Mouse (Mus musculus): ENCODE measurements around the gene Palm3. TPM values are rescaled to one million over a fixed set of nuclear protein-coding genes. Genes with fewer than 3 reads are reported as not detected.
"Not testable (repeated sequence)": the region's sequence is repeated elsewhere in the genome, so short reads cannot be mapped to it uniquely, and the experiment has no call there.

Palm3 gene
- polyA plus RNA-seq, 1 experiment from 2014 or later: 48.0 TPM

DNA sequence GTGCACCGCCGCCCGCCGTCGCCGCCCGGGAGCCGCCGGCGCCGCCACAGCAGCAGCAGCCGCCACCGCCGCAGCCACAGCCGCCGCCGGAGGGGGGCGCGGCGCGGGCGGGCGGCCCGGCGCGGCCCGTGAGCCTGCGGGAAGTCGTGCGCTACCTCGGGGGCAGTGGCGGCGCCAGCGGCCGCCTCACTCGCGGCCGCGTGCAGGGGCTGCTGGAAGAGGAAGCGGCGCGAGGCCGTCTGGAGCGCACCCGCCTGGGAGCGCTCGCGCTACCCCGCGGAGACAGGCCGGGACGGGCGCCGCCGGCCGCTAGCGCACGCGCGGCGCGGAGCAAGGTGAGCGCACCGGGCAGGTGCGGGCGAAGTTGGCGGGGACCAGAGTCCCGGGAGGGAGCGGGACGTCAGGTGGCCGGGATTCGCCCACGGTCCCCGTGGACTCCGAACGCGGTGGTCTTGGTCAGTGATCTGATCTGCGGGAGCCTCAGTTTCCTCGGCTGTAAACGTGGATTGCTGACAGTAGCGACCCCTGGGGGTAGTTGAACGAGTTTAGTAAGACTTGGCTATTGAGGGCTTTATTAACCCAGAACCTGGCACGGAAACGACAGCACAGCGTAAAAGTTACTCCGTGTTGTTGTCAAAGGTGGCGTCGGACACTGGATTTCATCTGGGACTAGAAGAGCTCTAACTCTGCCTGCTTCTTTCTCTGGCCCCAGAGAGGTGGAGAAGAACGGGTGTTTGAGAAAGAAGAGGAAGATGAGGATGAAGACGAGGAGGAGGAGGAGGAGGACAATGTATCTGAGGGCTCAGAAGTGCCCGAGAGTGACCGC lies 22.8 kb upstream of the Palm3 start:
- POLR2A ChIA-PET: interaction anchor here (0.7 kb wide), 1 partner anchor 25 kb away, joined by 3 read pairs; no protein-coding TSS in a partner anchor
- CTCF ChIA-PET: interaction anchor here (0.9 to 1.2 kb wide), 3 partner anchors 10 to 43 kb away, joined by 3 to 4 read pairs (median 4); partner anchors contain the start of genes Asf1b and Gm10644
- in situ Hi-C loops (cut with MboI; ENCODE audit: low pct_unique_long_range_greater_than_20kb): no loop called here
- DNase-seq (ENCODE audit: low read depth, low spot score): no peak
- no peaks in the 10 kb centered on the region for H3K27me3 ChIP-seq
- peak; percentile 23 for ATAC-seq
- no peak for TF ChIP-seq CTCF (IDR thresholded peaks at IDR 0.05)

DNA sequence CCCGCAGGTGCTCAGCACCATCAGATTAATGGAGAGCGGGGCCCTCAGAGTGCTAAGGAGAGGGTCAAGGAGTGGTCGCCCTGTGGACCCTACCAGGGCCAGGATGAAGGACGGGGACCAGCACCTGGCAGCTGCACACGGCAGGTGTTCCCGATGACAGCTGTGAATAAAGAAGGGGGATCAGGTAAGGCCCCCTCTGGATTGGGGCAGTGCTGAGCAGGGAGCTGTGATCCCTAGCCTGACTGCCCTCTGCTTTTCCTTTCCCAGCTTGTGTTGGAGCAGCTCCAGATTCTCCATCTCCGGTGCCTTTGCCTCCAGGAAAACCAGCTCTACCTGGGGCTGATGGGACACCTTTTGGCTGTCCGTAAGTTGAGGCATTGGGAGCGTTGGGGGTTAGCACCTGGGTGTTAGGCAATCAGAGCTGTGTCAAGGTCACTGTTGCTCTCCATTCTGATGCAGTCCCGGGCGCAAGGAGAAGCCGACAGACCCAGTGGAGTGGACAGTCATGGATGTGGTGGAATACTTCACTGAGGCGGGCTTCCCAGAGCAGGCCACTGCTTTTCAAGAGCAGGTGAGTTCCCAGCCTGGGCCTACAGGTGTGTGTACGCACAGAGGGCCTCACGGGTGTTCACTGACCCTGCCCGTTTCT lies 22.1 kb upstream of the Palm3 start:
- in situ Hi-C loops (cut with MboI; ENCODE audit: low pct_unique_long_range_greater_than_20kb): no loop called here
- H3K27me3 ChIP-seq: no peaks in the 10 kb centered on the region
- DNase-seq (ENCODE audit: low read depth, low spot score): no peak
- TF ChIP-seq CTCF (IDR thresholded peaks at IDR 0.05): no peak
- POLR2A ChIA-PET: interaction anchor here (0.5 to 0.7 kb wide), 2 partner anchors 25 to 254 kb away, joined by 3 read pairs; no protein-coding TSS in a partner anchor
- CTCF ChIA-PET: interaction anchor here (1.0 to 1.2 kb wide), 2 partner anchors 24 to 44 kb away, joined by 3 to 4 read pairs; partner anchors contain the start of genes Asf1b and Gm10644
- no peak for ATAC-seq

DNA sequence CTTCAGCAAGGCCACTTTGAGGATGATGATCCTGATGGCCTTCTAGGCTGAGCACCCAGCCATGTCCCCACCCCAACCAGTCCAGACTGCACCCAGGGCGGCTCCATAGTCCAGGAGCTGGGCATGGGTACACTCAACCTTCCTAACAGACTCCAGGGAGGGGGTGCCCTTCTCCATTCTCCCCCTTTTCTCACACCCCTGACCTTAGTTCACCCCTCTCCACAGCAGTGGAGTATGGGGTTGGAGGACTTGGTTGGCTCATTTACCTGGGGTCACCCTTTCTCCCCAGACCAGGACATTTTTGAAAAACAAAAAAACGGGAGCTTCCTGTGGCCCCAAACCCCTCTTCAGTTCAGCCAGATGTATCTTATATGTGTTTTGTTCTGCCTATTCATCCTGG lies 21.4 kb upstream of the Palm3 start:
- ChIA-PET CTCF (no interaction called here), POLR2A (no interaction called here)
- in situ Hi-C loops (cut with MboI; ENCODE audit: low pct_unique_long_range_greater_than_20kb): loop anchor here (10.0 to 25.0 kb wide), 2 partner anchors 175 to 662 kb away; partner anchors contain the start of gene Ier2
- ATAC-seq (no peak), DNase-seq (ENCODE audit: low read depth, low spot score) (no peak)
- H3K27me3 ChIP-seq: no peaks in the 10 kb centered on the region
- TF ChIP-seq CTCF (IDR thresholded peaks at IDR 0.05): no peak

DNA sequence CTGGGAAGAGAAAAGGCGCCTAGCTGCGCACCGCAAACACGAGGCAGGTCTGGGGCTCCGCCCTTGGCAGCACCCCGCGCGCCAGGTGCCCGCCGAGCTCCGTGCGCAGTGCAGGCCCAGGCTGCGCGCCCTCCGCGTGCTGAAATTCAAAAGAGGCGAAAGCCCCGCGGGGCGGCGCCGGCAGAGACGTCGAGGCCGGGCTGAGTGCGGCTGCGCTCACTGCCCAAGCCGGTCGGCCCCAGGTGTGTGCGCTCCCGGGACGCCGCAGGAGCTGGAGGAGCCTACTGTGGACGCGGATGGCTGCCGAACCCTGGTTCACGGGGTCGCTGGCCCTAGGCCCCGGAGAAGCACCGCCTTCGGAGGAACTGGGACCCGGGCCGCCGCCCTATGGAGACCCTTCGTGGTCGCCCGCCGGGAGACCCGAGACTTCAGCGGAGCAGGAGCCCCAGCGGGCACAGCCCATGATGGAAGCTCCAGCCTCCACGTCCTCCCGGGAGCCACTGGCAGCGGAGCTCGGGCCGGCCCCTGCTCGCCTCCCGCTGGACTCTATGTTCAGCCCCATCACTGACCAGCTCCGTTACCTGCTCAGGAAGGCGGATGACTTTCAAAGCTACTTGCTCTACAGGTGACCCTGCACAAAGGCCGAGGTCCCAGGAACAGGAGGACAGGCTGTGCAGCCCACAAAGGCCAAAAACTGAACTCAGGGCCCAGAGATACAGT lies 19.8 kb upstream of the Palm3 start, which contains the start of gene 1700067K01Rik:
Gene 1700067K01Rik (plus strand): TSS at position 222 of the 720 bp plus-strand sequence.
- CTCF ChIA-PET: interaction anchor here (1.1 kb wide), 1 partner anchor 22 kb away, joined by 3 read pairs; no protein-coding TSS in a partner anchor
- H3K27me3 ChIP-seq: no peaks in the 10 kb centered on the region
- ATAC-seq (no peak), DNase-seq (ENCODE audit: low read depth, low spot score) (no peak)
- POLR2A ChIA-PET: no interaction called here
- in situ Hi-C loops (cut with MboI; ENCODE audit: low pct_unique_long_range_greater_than_20kb): loop anchor here (10.0 to 25.0 kb wide), 2 partner anchors 173 to 661 kb away; partner anchors contain the start of gene Ier2
- no peak for TF ChIP-seq CTCF (IDR thresholded peaks at IDR 0.05)

DNA sequence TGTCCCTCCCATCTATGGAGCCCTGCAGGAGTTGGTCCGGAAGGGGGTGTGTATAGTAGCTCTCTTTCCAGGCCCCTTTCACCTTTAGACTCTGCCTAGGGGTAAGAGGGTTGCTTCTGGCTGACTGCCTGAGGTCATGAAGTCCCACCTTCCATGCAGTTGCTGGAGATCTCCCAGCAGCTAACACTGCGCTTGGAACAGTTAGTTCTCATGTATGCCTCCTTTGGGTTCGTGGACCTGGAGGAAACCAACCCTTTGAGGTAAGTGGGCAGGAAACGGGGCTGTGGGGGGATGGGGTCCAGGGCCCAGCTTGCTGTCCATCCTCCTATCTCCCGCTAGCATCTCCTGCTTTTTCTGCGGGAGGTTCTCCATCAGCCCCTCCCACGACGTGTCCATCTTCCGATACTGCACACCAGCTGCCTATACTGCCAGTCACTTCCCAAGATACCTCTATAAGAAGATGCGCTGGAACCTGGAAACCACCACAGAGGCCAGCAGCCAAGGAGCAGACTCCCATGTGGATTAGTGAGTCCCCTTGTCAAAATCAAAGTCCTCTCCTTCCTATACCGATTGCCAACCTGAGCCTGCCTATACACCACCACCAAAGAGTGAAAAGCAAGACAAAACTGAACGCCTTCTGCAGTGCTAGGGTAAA lies 18.2 kb upstream of the Palm3 start:
- POLR2A ChIA-PET: interaction anchor here (0.6 kb wide), 1 partner anchor 135 kb away, joined by 3 read pairs; no protein-coding TSS in a partner anchor
- no peak for DNase-seq (ENCODE audit: low read depth, low spot score)
- CTCF ChIA-PET: no interaction called here
- H3K27me3 ChIP-seq: no peaks in the 10 kb centered on the region
- TF ChIP-seq CTCF (IDR thresholded peaks at IDR 0.05): no peak
- in situ Hi-C loops (cut with MboI; ENCODE audit: low pct_unique_long_range_greater_than_20kb): loop anchor here (10.0 to 25.0 kb wide), 2 partner anchors 172 to 659 kb away; partner anchors contain the start of gene Ier2
- ATAC-seq: no peak

DNA sequence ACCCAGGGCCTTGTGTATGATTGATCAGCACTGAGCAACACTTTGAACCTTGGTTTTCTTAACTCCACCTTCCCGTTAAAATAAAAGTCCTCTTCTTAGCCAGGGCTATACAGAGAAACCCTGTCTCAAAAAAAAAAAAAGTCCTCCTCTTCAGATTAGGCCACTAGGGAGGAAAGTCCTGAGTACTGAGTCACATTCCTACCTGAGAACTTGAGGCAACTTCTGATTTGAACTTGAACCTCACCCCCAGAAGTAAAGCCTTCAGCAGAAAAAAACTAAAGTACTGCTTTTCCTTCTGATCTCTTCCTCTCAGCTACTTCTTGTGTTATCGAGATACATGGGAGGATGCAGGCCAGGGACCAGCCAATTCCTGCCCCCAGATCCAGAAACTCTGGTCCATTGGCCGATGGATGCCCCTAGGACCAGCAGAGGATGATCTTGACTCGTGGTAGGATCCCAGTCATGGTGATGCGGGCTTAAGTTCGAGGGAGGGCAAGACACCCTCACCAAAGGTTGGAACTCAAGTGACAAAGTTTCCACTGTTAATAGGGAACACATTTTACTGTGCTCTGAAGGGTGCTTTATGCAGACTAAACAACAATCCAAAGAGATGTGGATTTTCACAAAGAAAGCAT lies 17.5 kb upstream of the Palm3 start:
- no peak for ATAC-seq
- POLR2A ChIA-PET: interaction anchor here (1.2 kb wide), 1 partner anchor 18 kb away, joined by 3 read pairs; the partner anchor contains the start of gene Palm3
- in situ Hi-C loops (cut with MboI; ENCODE audit: low pct_unique_long_range_greater_than_20kb): loop anchor here (10.0 to 25.0 kb wide), 2 partner anchors 171 to 659 kb away; partner anchors contain the start of gene Ier2
- no peak for TF ChIP-seq CTCF (IDR thresholded peaks at IDR 0.05)
- CTCF ChIA-PET: no interaction called here
- H3K27me3 ChIP-seq: no peaks in the 10 kb centered on the region
- no peak for DNase-seq (ENCODE audit: low read depth, low spot score)

DNA sequence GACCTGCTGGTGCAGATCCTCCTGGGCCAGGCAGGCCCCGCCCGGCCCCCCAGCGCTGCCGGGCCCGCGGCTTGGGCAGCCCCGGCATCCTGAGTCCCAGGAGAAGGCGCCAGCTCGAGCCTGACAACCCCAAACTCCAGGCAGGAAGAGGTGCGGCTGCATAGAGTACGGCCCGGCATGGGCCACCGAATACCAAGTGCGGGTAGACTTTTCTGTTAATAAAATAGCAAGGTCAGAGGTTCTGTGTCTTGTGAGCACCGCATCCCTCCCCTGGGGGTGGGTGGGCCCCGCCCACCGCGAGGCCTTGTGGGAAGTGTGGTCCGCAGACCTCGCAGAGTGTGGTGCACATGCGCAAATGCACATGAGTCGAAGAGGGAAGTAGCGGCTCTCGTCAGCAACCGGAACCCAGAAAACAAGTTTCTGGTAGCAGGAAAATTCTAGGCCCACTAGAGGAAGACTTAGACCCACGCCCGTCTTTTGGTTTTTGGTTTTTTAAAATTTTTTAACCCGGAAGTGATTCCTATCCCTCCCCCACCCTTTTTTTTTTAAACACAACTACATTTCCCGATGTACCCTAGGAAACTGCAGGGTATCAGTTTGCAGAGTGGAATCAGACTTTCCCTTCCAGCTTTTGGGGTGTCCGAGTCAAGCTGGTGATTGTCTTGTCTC lies 16.6 kb upstream of the Palm3 start:
- POLR2A ChIA-PET: interaction anchor here (0.7 to 1.2 kb wide), 2 partner anchors 17 to 121 kb away, joined by 3 read pairs; partner anchors contain the start of genes Palm3 and Podnl1
- no peak for TF ChIP-seq CTCF (IDR thresholded peaks at IDR 0.05)
- ATAC-seq (peak; percentile 70), DNase-seq (ENCODE audit: low read depth, low spot score) (peak; percentile 85)
- H3K27me3 ChIP-seq: no peaks in the 10 kb centered on the region
- in situ Hi-C loops (cut with MboI; ENCODE audit: low pct_unique_long_range_greater_than_20kb): loop anchor here (10.0 to 25.0 kb wide), 2 partner anchors 170 to 658 kb away; partner anchors contain the start of gene Ier2
- CTCF ChIA-PET: no interaction called here

DNA sequence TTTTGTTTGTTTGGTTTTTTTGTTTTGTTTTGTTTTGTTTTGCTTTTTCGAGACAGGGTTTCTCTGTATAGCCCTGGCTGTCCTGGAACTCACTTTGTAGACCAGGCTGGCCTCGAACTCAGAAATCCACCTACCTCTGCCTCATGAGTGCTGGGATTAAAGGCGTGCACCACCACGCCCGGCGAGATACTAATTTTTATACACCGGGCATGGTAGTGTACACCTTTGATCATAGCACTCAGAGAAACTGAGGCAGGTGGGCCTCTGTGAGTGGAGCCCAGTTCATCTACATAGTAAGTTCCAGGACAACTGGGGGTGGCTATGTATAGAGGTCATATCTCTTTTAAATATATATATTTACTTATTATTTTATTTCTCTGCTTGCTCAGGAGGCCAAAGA lies 15.8 kb upstream of the Palm3 start:
- POLR2A ChIA-PET: interaction anchor here (0.7 kb wide), 1 partner anchor 120 kb away, joined by 3 read pairs; the partner anchor contains the start of gene Podnl1
- ATAC-seq; CTCF ChIA-PET; DNase-seq (ENCODE audit: low read depth, low spot score); H3K27me3 ChIP-seq: not testable (repeated sequence)
- in situ Hi-C loops (cut with MboI; ENCODE audit: low pct_unique_long_range_greater_than_20kb): loop anchor here (10.0 to 25.0 kb wide), 2 partner anchors 169 to 657 kb away; partner anchors contain the start of gene Ier2
